Mouse (Mus musculus): ENCODE measurements around the gene Adam11. TPM values are rescaled to one million over a fixed set of nuclear protein-coding genes. Genes with fewer than 3 reads are reported as not detected.

The Adam11 gene
- polyA plus RNA-seq, 1 experiment from 2014 or later, result 5.5 TPM

GRCm38 (mm10) chr11:102771916-102772714 lies 10.9 kb downstream of the Adam11 start:
- H3K27me3 ChIP-seq (ENCODE audit: insufficient read depth, low read length), result peaks cover 3% of the 10 kb centered on the region; the same call in 1 of the 2 replicates
- no peak overlapping the region for H3K27ac ChIP-seq (ENCODE audit: low read depth)
- WGBS, result 29% methylated on average over 16 of the region's 16 CpGs
- DNase-seq (no peak), ATAC-seq (ENCODE audit: insufficient read depth) (no peak)
- no peaks in the 10 kb centered on the region for H3K9me3 ChIP-seq (ENCODE audit: low read depth, low read length)
- no peak overlapping the region for H3K4me3 ChIP-seq (ENCODE audit: low read depth, low read length)
- no peaks in the 10 kb centered on the region for H3K4me1 ChIP-seq (ENCODE audit: insufficient read depth)
- TF ChIP-seq CTCF (IDR thresholded peaks at IDR 0.05; ENCODE audit: low read depth), result no peak
- H3K9ac ChIP-seq, result no peak overlapping the region
- no peak overlapping the region for H3K4me2 ChIP-seq
- H3K36me3 ChIP-seq (ENCODE audit: insufficient read depth), result no peaks in the 10 kb centered on the region

DNA sequence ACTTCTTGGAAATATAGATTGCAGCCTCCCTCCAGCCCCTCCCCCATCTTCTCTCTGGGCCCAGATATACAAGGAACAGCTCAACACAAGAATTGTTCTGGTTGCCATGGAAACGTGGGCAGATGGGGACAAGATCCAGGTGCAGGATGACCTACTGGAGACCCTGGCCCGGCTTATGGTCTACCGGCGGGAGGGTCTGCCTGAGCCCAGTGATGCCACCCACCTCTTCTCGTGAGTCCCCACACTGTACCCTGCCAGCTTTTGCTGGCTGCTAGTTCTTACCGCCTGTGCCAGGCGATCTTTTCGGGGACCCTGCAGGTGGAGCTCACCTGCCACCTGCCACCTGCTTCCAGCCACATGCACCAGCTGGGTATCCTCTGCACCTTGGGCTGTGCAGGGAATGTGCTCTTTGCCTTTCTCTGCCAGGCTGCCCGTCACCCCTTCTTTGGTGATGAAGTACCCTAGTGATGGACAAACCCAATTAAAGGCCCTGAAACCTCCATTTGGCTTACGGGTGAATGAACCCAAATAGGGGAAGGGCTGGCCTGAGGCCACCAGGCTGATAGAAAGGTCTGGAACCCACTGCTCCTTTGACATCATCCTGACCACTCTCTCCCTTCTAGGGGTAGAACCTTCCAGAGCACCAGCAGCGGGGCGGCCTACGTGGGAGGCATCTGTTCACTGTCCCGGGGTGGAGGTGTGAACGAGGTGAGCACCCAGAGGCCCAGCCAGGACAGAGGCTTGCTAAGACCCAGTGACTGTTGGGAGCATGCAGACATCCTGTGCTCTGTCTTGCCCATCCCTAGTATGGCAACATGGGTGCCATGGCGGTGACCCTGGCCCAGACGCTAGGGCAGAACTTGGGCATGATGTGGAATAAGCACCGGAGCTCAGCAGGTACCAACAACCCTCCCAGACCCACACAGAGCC lies 11.8 kb downstream of the Adam11 start:
- TF ChIP-seq CTCF (IDR thresholded peaks at IDR 0.05; ENCODE audit: low read depth), result no peak
- ATAC-seq (ENCODE audit: insufficient read depth) (no peak), DNase-seq (no peak)
- peaks cover 3% of the 10 kb centered on the region; the same call in 1 of the 2 replicates for H3K27me3 ChIP-seq (ENCODE audit: insufficient read depth, low read length)
- H3K4me1 ChIP-seq (ENCODE audit: insufficient read depth), result 0 out of 2 replicates have a peak, but pooled peaks cover under 1% of the 10 kb centered on the region
- H3K36me3 ChIP-seq (ENCODE audit: insufficient read depth), result no peaks in the 10 kb centered on the region
- no peak overlapping the region for H3K9ac ChIP-seq
- H3K4me2 ChIP-seq, result no peak overlapping the region
- 62% methylated on average over 18 of the region's 18 CpGs for WGBS
- no peaks in the 10 kb centered on the region for H3K9me3 ChIP-seq (ENCODE audit: low read depth, low read length)
- no peak overlapping the region for H3K27ac ChIP-seq (ENCODE audit: low read depth)
- no peak overlapping the region for H3K4me3 ChIP-seq (ENCODE audit: low read depth, low read length)

DNA sequence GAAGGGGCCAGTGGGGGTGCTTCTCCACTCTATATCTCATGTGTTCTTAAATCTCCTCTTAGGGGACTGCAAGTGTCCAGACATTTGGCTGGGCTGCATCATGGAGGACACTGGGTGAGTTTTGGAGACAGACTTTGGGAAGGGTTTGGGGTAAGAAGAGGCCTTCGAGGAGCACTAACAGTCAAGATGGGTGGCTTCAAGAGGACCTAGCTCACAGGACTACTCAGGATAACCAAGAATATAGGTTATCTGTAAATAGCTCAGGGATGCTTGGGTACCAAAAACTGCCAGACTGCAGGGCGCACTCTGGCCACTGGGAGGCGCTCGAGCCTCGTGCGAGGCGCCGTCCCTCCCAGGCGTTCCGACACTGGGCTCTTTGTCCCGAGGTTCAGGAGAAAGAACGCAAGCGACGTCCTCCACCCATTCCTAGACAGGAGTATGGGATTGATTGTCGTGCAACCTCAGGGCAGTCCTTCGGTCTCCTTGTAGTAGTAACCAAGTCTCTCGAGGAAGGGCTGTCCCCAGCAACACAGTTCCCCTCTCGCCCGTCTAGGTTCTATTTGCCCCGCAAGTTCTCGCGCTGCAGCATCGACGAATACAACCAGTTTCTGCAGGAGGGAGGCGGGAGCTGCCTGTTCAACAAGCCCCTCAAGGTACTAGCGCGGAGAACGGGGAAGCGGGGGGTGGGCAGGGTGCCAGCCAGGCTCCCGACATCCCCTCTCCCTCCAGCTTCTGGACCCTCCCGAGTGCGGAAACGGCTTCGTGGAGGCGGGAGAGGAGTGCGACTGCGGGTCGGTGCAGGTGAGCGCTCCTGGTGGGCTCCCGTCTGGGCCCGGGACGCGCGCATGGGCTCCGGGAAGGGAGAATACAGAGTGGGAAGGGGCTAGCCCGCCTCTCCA lies 12.7 kb downstream of the Adam11 start:
- WGBS, result under 1% methylated on average over 46 of the region's 46 CpGs
- peak overlapping the region; percentile 100 for H3K4me2 ChIP-seq
- H3K4me1 ChIP-seq (ENCODE audit: insufficient read depth), result 0 out of 2 replicates have a peak, but pooled peaks cover 4% of the 10 kb centered on the region

GRCm38 (mm10) chr11:102774621-102775141 lies 13.4 kb downstream of the Adam11 start:
- ATAC-seq (ENCODE audit: insufficient read depth) (peak; percentile 93), DNase-seq (peak; percentile 94)
- H3K36me3 ChIP-seq (ENCODE audit: insufficient read depth), result no peaks in the 10 kb centered on the region
- peak overlapping the region; percentile 73 for H3K9ac ChIP-seq
- H3K4me1 ChIP-seq (ENCODE audit: insufficient read depth), result 0 out of 2 replicates have a peak, but pooled peaks cover 4% of the 10 kb centered on the region
- WGBS, result under 1% methylated on average over 25 of the region's 25 CpGs
- no peaks in the 10 kb centered on the region for H3K9me3 ChIP-seq (ENCODE audit: low read depth, low read length)
- H3K4me3 ChIP-seq (ENCODE audit: low read depth, low read length), result peak overlapping the region; percentile 64
- peak; percentile 61 for TF ChIP-seq CTCF (IDR thresholded peaks at IDR 0.05; ENCODE audit: low read depth)
- H3K27ac ChIP-seq (ENCODE audit: low read depth), result peak overlapping the region; percentile 90
- H3K27me3 ChIP-seq (ENCODE audit: insufficient read depth, low read length), result peaks cover 3% of the 10 kb centered on the region; the same call in 1 of the 2 replicates
- peak overlapping the region; percentile 100 for H3K4me2 ChIP-seq

More for the DNA sequence above, 12.7 kb downstream of the Adam11 start:
- peaks cover 3% of the 10 kb centered on the region; the same call in 1 of the 2 replicates for H3K27me3 ChIP-seq (ENCODE audit: insufficient read depth, low read length)
- H3K4me3 ChIP-seq (ENCODE audit: low read depth, low read length), result peak overlapping the region; percentile 64
- peak; percentile 99 for TF ChIP-seq CTCF (IDR thresholded peaks at IDR 0.05; ENCODE audit: low read depth)
- peak overlapping the region; percentile 90 for H3K27ac ChIP-seq (ENCODE audit: low read depth)
- DNase-seq (peak; percentile 96), ATAC-seq (ENCODE audit: insufficient read depth) (peak; percentile 45)
- H3K9ac ChIP-seq, result peak overlapping the region; percentile 73
- H3K9me3 ChIP-seq (ENCODE audit: low read depth, low read length), result no peaks in the 10 kb centered on the region
- H3K36me3 ChIP-seq (ENCODE audit: insufficient read depth), result no peaks in the 10 kb centered on the region

DNA sequence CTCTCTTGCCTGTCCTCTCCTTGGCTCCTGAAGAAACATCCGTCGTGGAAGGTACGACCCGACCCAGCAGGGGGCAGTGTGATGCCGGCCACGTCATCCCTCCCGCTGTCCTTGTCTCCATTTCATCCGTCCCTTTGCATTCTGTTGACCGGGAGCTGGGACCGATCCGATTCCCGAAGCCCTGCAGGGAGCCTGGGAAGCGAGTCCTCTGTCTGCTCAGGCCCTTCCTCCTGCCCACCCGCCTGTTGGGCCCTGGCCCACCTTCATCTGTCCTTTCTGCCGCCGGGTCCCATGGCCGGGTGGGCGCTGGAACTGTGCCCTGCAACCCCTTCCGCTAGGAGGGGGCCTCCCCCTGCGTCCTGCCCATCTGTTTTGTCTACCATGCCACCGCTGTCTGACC lies 16.4 kb downstream of the Adam11 start:
- 0 out of 2 replicates have a peak, but pooled peaks cover 4% of the 10 kb centered on the region for H3K4me1 ChIP-seq (ENCODE audit: insufficient read depth)
- WGBS, result 20% methylated on average over 21 of the region's 21 CpGs
- peak; percentile 5 for ATAC-seq (ENCODE audit: insufficient read depth)

GRCm38 (mm10) chr11:102778165-102778564 lies 16.9 kb downstream of the Adam11 start:
- no peak overlapping the region for H3K4me3 ChIP-seq (ENCODE audit: low read depth, low read length)

More for the DNA sequence above, 16.4 kb downstream of the Adam11 start:
- peak overlapping the region; percentile 26 for H3K4me3 ChIP-seq (ENCODE audit: low read depth, low read length)
- H3K36me3 ChIP-seq (ENCODE audit: insufficient read depth), result no peaks in the 10 kb centered on the region
- H3K9me3 ChIP-seq (ENCODE audit: low read depth, low read length), result no peaks in the 10 kb centered on the region
- peak; percentile 89 for DNase-seq
- peak overlapping the region; percentile 58 for H3K4me2 ChIP-seq
- H3K9ac ChIP-seq, result peak overlapping the region; percentile 42
- H3K27ac ChIP-seq (ENCODE audit: low read depth), result no peak overlapping the region
- H3K27me3 ChIP-seq (ENCODE audit: insufficient read depth, low read length), result no peaks in the 10 kb centered on the region
- TF ChIP-seq CTCF (IDR thresholded peaks at IDR 0.05; ENCODE audit: low read depth), result peak; percentile 92

More at GRCm38 (mm10) chr11:102778165-102778564, 16.9 kb downstream of the Adam11 start:
- H3K9me3 ChIP-seq (ENCODE audit: low read depth, low read length), result no peaks in the 10 kb centered on the region
- no peak overlapping the region; the same call in 1 of the 2 replicates for H3K27ac ChIP-seq (ENCODE audit: low read depth)
- WGBS, result 22% methylated on average over 14 of the region's 14 CpGs
- no peaks in the 10 kb centered on the region for H3K36me3 ChIP-seq (ENCODE audit: insufficient read depth)
- H3K4me1 ChIP-seq (ENCODE audit: insufficient read depth), result 0 out of 2 replicates have a peak, but pooled peaks cover 4% of the 10 kb centered on the region
- DNase-seq, result peak; percentile 11
- no peak for ATAC-seq (ENCODE audit: insufficient read depth)
- H3K4me2 ChIP-seq, result peak overlapping the region; percentile 58
- TF ChIP-seq CTCF (IDR thresholded peaks at IDR 0.05; ENCODE audit: low read depth), result no peak
- no peaks in the 10 kb centered on the region for H3K27me3 ChIP-seq (ENCODE audit: insufficient read depth, low read length)
- peak overlapping the region; percentile 42; the same call in 1 of the 2 replicates for H3K9ac ChIP-seq

Data from lung, embryonic 14.5 days (tissue).